Mouse (Mus musculus) thymus, adult 2 months (tissue): Measurements from ENCODE around the gene Gbe1.

Experiments
- CTCF ChIP-seq: fragments of 200-500 bp; IDR thresholded peaks from 2 replicates; pipeline ENCODE4 v1.5.1; 2012; ENCODE audit warnings: mild to moderate bottlenecking, control low read depth, low read length, moderate library complexity, borderline replicate concordance; ENCODE audit not compliant: control insufficient read depth, poor library complexity, insufficient read depth; ENCODE audit errors: extremely low read depth
- POLR2A ChIP-seq: fragments of 200-500 bp; IDR thresholded peaks from 2 replicates; pipeline ENCODE4 v1.6.1; 2012; ENCODE audit warnings: mild to moderate bottlenecking, low read length, control low read depth, moderate library complexity; ENCODE audit not compliant: control insufficient read depth, poor library complexity, insufficient read depth; ENCODE audit errors: extremely low read depth

DNA sequence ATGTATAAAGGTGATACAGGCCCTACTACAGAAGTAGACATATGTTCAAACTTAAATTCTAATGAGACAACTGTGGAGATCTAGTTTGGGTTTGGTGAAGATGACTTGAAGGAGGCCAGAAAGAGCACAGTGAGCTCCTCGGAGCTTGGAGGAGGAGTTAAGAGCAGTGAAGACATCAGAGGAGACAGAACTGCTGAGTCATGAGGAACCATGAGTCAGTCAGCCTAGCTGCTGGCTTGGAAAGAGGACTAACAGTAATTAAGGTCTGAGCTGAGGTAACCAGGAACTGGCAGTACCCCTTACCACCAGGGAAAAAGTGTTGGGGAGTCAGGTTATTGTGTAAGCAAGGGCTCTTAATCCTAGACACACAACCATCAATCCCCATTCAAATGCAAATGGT, 192.7 kb downstream of the Gbe1 start:
- TF ChIP-seq CTCF (no peak), POLR2A (no peak)
